Mouse (Mus musculus) small intestine, adult 2 months (tissue): ENCODE data around the gene Dll4. TPM values are rescaled to one million over a fixed set of nuclear protein-coding genes. Genes with fewer than 3 reads are reported as not detected.
A peak's percentile ranks its signal among the peaks of the same experiment; 100 is the strongest.

Experiments used
- H3K27ac ChIP-seq: fragments of 200-500 bp; 2 replicates; pipeline ENCODE4 v1.5.1; 2012; ENCODE audit warnings: low read depth, low read length, control low read depth, inconsistent platforms; ENCODE audit not compliant: insufficient read depth
- H3K27me3 ChIP-seq: fragments of 200-500 bp; 2 replicates; pipeline ENCODE4 v1.6.1; 2012; ENCODE audit warnings: mild to moderate bottlenecking, moderate library complexity, low read length, inconsistent platforms; ENCODE audit not compliant: control insufficient read depth, insufficient read depth
- H3K36me3 ChIP-seq: fragments of 200-500 bp; 2 replicates; pipeline ENCODE4 v1.6.1; 2012; ENCODE audit warnings: mild to moderate bottlenecking, low read length, control low read depth, inconsistent platforms; ENCODE audit not compliant: control insufficient read depth, insufficient read depth
- H3K4me1 ChIP-seq: fragments of 200-500 bp; 2 replicates; pipeline ENCODE4 v1.6.1; 2012; ENCODE audit warnings: low read length, inconsistent platforms, mixed read lengths; ENCODE audit not compliant: control insufficient read depth, insufficient read depth, insufficient read length
- H3K4me3 ChIP-seq: fragments of 200-500 bp; 2 replicates; pipeline ENCODE4 v1.5.1; 2012; ENCODE audit warnings: low read depth, mild to moderate bottlenecking, control low read depth, inconsistent platforms, low read length, moderate library complexity
- CTCF ChIP-seq: fragments of 200-500 bp; IDR thresholded peaks from 2 replicates; pipeline ENCODE4 v1.5.1; 2012; ENCODE audit warnings: low read depth, mild to moderate bottlenecking, control low read depth, inconsistent platforms, low read length, moderate library complexity, mixed read lengths; ENCODE audit not compliant: insufficient replicate concordance, insufficient read length; ENCODE audit errors: extremely low read depth
- POLR2A ChIP-seq: fragments of 200-500 bp; IDR thresholded peaks from 2 replicates; pipeline ENCODE4 v1.6.1; 2012; ENCODE audit warnings: low read depth, mild to moderate bottlenecking, control low read depth, inconsistent platforms, low read length, moderate library complexity
- WGBS: fragments of 180-500 bp; shearing (Covaris S2); methylation state at CpG from one replicate; pipeline ENCODE4 v1.1.7; 2018; 5-methylcytosine and 5-hydroxymethylcytosine counted together
- polyA plus RNA-seq: library from polyadenylated mRNA; depleted of rRNA; stranded (reverse); fragments of >200 nt; gene quantifications from 2 replicates; pipeline ENCODE4 v1.2.3, GENCODE M21; 2012; rRNA removed

Dll4 gene
- polyA plus RNA-seq, 1 experiment, result 22.1 TPM

GRCm38 (mm10) chr2:119370116-119370515, 44.5 kb downstream of the Dll4 start:
- Histone ChIP-seq H3K36me3 (peaks cover 27% of the 10 kb centered on the region), H3K4me3 (no peak overlapping the region), H3K27me3 (no peaks in the 10 kb centered on the region), H3K27ac (peak overlapping the region; percentile 34), H3K4me1 (peaks cover 42% of the 10 kb centered on the region)
- TF ChIP-seq CTCF (no peak), POLR2A (no peak)
- WGBS, result 65% methylated on average over 10 of the region's 10 CpGs

DNA sequence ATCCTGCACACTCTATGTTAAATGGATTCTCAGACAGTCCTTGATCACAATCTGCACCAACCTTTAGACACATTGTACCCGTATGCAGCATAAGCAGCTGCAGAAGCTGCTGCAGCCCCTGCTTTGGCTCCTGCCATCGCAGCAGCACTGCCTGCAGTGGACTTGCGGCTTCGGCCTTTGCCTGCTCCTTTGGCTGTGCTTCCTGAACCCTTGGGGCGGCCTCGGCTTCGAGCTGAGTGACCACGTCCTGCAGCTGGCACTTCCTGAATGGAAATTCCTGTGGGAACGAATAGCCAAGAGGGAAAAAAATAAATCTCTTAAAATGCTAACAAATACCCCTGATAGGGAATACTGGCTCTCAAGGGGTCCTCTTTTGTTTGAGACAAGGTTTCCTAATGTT, 51.7 kb downstream of the Dll4 start:
- no peak overlapping the region for H3K4me3 ChIP-seq
- TF ChIP-seq CTCF, result no peak
- TF ChIP-seq POLR2A, result no peak
- no peaks in the 10 kb centered on the region for H3K4me1 ChIP-seq
- H3K27ac ChIP-seq, result no peak overlapping the region
- 82% methylated on average over 9 of the region's 9 CpGs for WGBS
- peaks cover 71% of the 10 kb centered on the region for H3K36me3 ChIP-seq
- no peaks in the 10 kb centered on the region for H3K27me3 ChIP-seq

GRCm38 (mm10) chr2:119377826-119378225, 52.2 kb downstream of the Dll4 start:
- no peaks in the 10 kb centered on the region for H3K27me3 ChIP-seq
- no peaks in the 10 kb centered on the region for H3K4me1 ChIP-seq
- H3K4me3 ChIP-seq, result no peak overlapping the region
- 75% methylated on average over 3 of the region's 3 CpGs for WGBS
- TF ChIP-seq CTCF (no peak), POLR2A (no peak)
- H3K27ac ChIP-seq, result no peak overlapping the region
- H3K36me3 ChIP-seq, result peaks cover 69% of the 10 kb centered on the region

DNA sequence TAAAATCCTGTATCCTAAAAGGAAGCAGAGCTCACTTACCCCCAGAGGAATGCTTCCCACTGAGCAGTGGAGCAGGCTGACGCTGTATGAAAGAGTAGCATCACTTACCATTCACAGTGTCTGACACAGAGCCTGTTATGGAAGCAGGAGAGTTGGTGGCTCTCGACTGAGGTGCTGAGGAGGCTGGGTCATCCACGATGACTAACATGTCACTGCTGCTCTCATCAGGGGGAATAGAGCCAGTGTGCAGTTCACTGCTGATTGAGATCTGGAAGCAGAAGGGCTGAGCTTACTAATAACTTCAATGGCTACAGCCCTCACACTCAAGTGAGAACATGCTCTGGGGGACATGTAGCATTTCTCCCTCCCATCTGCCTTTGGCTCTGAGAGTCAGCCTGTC, 53.9 kb downstream of the Dll4 start:
- Histone ChIP-seq H3K27ac (no peak overlapping the region), H3K36me3 (peaks cover 62% of the 10 kb centered on the region), H3K4me1 (no peaks in the 10 kb centered on the region), H3K27me3 (no peaks in the 10 kb centered on the region), H3K4me3 (no peak overlapping the region)
- TF ChIP-seq CTCF (no peak), POLR2A (no peak)
- WGBS, result 84% methylated on average over 3 of the region's 3 CpGs

Other genes starting within 250 kb of the Dll4 start
- 4.6 and 8.7 TPM in 2 replicates for gene Rad51, start 213.0 kb upstream of the Dll4 start, polyA plus RNA-seq
- gene Rmdn3, start 168.8 kb upstream of the Dll4 start, polyA plus RNA-seq, result 26.2 and 57.3 TPM in 2 replicates
- gene Gchfr, start 158.0 kb upstream of the Dll4 start, polyA plus RNA-seq, result 35.0 and 107 TPM in 2 replicates
- 0.03 and 0.04 TPM in 2 replicates for gene Gm14137, start 151.3 kb upstream of the Dll4 start, polyA plus RNA-seq
- 20.2 and 46.7 TPM in 2 replicates for gene Zfyve19, start 117.2 kb upstream of the Dll4 start, polyA plus RNA-seq
- 1.5 and 2.9 TPM in 2 replicates for gene Dnajc17, start 117.0 kb upstream of the Dll4 start, polyA plus RNA-seq
- gene Ppp1r14d, start 95.9 kb upstream of the Dll4 start, polyA plus RNA-seq, result 124 and 296 TPM in 2 replicates
- gene Spint1, start 88.4 kb upstream of the Dll4 start, polyA plus RNA-seq, result 139 and 367 TPM in 2 replicates
- 2.1 and 3.0 TPM in 2 replicates for gene Rhov, start 54.5 kb upstream of the Dll4 start, polyA plus RNA-seq
- gene Vps18, start 37.0 kb upstream of the Dll4 start, polyA plus RNA-seq, result 11.3 and 22.9 TPM in 2 replicates
- 5.8 and 6.9 TPM in 2 replicates for gene Chac1, start 25.4 kb downstream of the Dll4 start, polyA plus RNA-seq
- 2.1 and 4.6 TPM in 2 replicates for gene Ino80, start 151.9 kb downstream of the Dll4 start, polyA plus RNA-seq
- gene Exd1, start 221.8 kb downstream of the Dll4 start, polyA plus RNA-seq, result 0.09 and 0.10 TPM in 2 replicates
- gene Chp1, start 221.9 kb downstream of the Dll4 start, polyA plus RNA-seq, result 58.2 and 102 TPM in 2 replicates